Mouse (Mus musculus): ENCODE measurements at regions not wholly inside any gene's neighbourhood (a gene's known extent, or its start where the extent isn't known, plus 50 kb on each side); places are given as distances from the start of the nearest gene placed in this dataset.

DNA sequence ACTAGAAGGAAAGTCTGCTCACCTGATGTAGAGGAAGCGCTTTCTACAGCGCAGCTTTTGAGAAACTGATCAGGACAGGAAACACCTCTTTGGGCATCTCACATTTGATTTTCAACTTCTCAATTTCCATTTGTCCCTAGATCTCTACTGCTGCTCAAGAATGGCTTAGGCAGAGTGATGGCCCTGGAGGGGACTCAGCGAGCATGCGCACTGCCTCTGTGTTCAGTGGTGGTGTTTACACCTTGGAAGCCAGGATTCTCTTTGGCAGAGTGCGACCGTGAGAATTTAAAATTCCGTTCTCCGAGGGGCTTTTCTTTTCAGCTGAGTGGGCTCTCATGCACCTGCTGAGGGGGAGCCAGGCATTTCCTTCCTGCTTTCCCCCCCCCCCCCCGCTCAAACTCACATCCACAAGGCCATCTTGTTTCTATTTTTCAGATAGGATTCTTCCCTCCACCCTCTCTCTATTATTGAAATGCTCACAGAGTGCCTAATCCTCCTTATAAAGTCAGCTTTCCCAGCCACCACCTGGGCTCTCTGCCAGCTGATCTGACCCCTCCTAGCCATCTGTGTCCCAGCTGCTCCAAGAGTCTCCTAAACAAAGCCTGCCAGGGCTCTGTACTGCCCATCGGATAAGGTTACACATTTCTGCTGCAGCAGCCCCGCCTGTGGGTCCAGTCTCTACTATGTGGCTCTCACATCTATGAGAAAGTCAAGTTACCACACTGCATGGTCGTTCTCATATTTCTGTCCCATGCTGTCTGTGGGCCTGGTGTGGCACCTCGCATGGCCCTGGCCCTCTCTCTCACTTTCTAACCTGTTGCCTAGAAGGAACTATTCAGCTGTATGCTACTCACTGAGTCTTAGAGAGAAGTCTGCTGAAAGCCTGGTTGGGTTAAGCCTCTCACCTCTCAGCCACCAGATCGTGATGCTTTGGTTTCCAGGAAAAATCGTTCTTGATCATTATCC, 252.2 kb downstream of the Ankrd50 start:
- no peak for ATAC-seq (replicated peaks; ENCODE audit: insufficient number of reproducible peaks, low FRiP score, low TSS enrichment, poor library complexity, severe bottlenecking)

DNA sequence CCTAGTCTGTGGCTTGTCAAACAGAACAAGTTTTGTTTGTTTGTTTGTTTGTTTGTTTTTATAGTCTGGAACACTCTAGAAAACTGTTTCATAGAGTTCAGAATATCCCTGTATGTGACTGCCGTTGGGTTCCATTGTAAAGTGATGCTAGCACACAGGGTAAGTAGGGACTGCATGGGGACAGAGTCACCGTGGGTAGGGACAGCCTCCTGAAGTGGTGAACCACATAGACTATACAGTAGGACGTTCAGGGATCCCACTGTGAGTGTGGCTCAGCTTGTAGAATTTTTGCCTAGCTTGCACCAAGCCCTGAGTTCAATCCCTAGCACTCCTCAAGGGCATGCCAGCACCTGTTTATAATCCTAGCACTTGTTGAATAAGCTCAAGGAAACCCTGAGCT, 253.1 kb downstream of the Ankrd50 start:
- ATAC-seq (replicated peaks; ENCODE audit: insufficient number of reproducible peaks, low FRiP score, low TSS enrichment, poor library complexity, severe bottlenecking): no peak

- no peak for ATAC-seq (replicated peaks; ENCODE audit: insufficient number of reproducible peaks, low FRiP score, low TSS enrichment, poor library complexity, severe bottlenecking)
Measured at GRCm38 (mm10) chr3:38230796-38231195, 253.8 kb downstream of the Ankrd50 start.

DNA sequence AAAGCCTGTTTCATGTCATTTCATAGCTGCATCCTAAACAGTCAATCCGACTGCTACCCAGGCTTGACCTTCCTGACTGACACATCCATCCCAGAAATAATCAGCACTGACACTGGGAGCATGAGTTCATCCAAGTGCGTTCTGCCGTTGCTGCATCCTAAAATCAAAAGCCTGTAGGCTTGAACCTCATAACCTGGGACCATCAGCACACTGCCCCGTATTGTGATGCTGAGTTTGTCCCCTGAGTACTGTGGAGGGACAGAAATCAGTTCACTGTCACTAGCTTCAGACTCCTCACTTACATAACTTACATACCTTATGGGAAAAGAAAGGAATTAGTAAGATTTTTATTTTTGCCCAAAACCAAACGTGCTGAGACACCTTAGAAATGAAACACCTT, 255.0 kb downstream of the Ankrd50 start:
- no peak for ATAC-seq (replicated peaks; ENCODE audit: insufficient number of reproducible peaks, low FRiP score, low TSS enrichment, poor library complexity, severe bottlenecking)

- no peak for ATAC-seq (replicated peaks; ENCODE audit: insufficient number of reproducible peaks, low FRiP score, low TSS enrichment, poor library complexity, severe bottlenecking)
Measured at GRCm38 (mm10) chr3:38229051-38229450, 255.6 kb downstream of the Ankrd50 start.

DNA sequence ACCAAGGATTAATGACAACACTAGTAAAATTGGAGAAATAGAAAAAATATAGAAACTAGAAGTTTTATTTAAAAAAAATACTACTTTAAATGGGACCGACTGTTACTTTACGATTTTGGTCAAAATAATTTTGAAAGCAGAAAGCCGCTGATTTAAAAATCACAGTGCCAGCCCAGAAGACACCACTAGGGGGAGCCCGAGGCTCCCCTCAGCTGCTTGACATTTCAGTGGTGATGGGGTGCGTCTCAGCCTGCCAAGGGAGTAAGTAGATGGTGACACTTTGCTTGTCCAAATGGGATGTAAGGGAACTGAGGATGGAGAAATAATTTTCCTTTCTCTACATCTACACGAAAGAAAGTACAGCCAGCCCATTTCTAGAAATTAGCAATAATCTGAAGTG, 257.0 kb downstream of the Ankrd50 start:
- ATAC-seq (replicated peaks; ENCODE audit: insufficient number of reproducible peaks, low FRiP score, low TSS enrichment, poor library complexity, severe bottlenecking): no peak

DNA sequence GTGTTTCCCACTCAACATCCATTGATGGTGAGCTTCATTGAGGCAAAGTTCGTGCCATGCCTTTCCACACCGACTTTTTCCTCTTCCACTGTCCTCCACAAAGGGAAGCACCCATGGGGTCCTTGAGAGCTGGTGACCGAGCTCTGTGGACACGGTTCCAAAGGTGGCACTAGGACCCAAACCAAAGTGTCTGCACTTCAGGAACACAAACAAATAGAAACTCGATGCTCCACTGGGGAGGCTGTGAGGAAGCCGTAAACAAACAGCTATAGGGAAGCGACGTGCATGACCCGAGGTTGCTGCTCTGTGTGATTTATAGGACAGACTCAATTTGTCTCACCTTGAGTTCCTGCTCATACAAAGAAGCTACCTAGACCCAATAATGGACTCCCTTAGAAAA, 257.5 kb downstream of the Ankrd50 start:
- ATAC-seq (replicated peaks; ENCODE audit: insufficient number of reproducible peaks, low FRiP score, low TSS enrichment, poor library complexity, severe bottlenecking): no peak

- 0 out of 2 replicates have a peak, but pooled peaks have one; percentile 36 for ATAC-seq (replicated peaks; ENCODE audit: insufficient number of reproducible peaks, low FRiP score, low TSS enrichment, poor library complexity, severe bottlenecking)
Measured at GRCm38 (mm10) chr3:38226147-38226546, 258.5 kb downstream of the Ankrd50 start.

DNA sequence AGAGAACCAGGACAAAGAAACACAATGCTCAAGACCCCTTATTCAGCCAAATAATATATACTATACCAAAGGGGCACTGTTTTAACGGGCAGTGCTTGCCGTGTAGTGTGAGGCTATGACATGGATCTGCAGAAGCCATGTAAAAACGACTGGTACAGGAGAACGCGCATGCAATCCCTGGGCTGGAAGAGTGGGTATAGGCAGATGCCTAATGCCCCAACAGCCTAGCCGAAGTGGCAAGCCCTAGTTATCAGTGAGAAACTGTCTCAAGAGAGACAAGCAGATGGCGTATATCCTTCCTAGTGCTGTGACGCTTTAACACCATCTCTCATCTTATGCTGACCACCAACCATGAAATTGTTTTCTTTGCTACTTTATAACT, 262.8 kb downstream of the Ankrd50 start:
- no peak for ATAC-seq (replicated peaks; ENCODE audit: insufficient number of reproducible peaks, low FRiP score, low TSS enrichment, poor library complexity, severe bottlenecking)

DNA sequence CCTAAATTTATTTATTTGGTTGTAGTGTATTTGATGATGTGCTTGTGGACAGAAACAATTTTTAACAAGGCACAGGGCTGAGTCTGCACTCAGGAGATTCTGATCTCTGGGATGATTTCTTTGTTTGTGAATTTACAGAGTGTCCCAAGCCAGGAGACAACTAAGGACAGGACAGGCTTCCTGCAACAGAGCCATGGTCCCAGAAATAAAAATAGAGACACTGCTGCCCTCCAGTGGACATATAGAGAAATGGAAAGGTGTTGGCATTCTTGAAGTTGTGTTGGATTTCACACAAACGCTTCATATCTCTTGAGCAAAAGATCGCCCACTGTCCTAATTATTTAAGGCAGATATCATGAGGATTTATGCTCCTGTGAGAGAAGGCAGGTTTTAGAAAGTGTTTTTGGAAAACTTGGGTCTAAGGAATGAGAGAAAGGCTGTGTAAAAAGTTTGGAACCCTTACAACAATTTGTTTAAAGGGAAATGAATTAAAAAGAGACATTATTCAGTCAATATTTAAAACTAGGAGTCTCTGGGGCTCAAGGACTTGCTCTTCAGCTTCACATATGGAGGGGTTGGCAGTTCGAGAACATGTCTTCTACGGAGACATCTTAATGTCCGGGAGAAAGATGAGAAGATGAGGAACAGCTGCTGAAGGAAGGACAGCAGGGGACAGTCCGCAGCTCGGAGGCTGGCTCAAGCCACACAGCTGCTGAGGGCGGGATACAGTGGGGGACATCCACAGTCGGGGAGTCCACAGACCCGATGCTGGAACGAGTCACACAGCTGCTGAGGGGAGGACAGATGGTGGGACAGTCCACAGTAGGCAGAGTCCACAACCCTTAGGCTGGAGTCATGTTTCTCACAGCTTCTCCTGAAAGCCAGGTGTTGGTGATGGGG, 263.5 kb downstream of the Ankrd50 start:
- ATAC-seq (replicated peaks; ENCODE audit: insufficient number of reproducible peaks, low FRiP score, low TSS enrichment, poor library complexity, severe bottlenecking): peak; percentile 53; the same call in 1 of the 2 replicates

DNA sequence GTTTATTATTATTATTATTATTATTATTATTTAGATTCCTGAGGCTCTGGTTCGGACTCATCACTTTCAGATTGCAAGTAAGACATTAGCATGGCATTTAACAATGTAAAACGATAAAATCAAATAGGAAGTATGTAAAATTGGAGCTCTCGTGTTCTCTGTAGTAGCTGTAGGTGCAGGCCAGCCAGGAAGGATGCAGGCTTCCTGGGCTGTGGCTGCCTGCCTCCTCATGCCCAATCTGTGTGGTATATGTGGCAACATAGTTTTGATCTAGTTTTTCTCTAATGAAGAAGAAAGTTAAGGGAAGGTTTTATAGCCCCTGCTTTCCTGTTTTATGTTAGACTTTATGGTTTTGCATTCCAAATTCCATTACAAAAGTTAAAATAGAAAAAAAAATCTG, 275.6 kb downstream of the Ankrd50 start:
- no peak for ATAC-seq (replicated peaks; ENCODE audit: insufficient number of reproducible peaks, low FRiP score, low TSS enrichment, poor library complexity, severe bottlenecking)

DNA sequence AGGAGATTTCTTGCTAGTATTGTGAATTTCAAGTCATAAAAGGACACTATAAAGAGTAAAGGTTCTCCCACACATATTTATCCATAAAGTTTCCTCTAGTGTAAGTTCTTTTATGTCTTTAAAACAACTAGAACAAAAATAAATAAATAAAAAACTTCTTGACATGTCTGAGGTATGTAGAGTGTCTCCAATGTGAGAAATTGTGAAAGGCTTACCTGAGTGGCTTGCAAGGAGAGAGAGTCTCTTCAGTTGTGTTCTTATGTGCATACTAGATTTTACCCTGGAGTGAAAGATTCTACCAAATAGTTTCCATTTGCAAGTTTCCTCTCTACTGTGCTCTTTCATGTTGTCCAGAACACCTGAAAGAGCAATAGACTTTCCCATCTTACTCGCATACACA, 276.8 kb downstream of the Ankrd50 start:
- no peak for ATAC-seq (replicated peaks; ENCODE audit: insufficient number of reproducible peaks, low FRiP score, low TSS enrichment, poor library complexity, severe bottlenecking)

- ATAC-seq (replicated peaks; ENCODE audit: insufficient number of reproducible peaks, low FRiP score, low TSS enrichment, poor library complexity, severe bottlenecking): peak; percentile 86
Measured at GRCm38 (mm10) chr3:38201861-38202656, 282.6 kb downstream of the Ankrd50 start.

- ATAC-seq (replicated peaks; ENCODE audit: insufficient number of reproducible peaks, low FRiP score, low TSS enrichment, poor library complexity, severe bottlenecking): no peak
Measured at GRCm38 (mm10) chr3:38194001-38194400, 290.6 kb downstream of the Ankrd50 start.

DNA sequence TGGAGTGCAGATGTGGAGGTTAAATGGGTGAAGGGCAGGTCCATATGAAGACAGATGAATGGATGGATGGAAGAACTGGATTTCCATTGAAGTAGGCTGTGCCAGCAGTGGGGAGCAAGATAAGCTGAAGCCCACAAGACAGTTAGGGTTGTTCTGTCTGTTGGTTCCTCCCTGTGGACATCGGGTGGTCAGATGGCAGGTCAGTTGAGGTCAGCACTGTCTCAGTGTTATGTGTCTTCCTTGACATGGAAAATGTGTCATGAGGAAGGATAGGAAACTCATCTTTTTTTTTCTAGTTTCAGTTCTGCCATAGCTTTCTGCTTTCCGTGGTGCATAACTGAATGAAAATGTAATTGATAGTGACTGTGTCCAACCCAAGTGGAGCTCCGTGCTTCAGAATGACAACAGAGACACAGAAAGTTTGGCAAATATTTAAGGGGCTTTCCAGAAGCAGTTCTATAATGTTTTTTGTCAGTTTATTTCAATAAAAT, 297.2 kb downstream of the Ankrd50 start:
- ATAC-seq (replicated peaks; ENCODE audit: insufficient number of reproducible peaks, low FRiP score, low TSS enrichment, poor library complexity, severe bottlenecking): no peak

- ATAC-seq (replicated peaks; ENCODE audit: insufficient number of reproducible peaks, low FRiP score, low TSS enrichment, poor library complexity, severe bottlenecking): no peak
Measured at GRCm38 (mm10) chr3:38186503-38186902, 298.1 kb downstream of the Ankrd50 start.

DNA sequence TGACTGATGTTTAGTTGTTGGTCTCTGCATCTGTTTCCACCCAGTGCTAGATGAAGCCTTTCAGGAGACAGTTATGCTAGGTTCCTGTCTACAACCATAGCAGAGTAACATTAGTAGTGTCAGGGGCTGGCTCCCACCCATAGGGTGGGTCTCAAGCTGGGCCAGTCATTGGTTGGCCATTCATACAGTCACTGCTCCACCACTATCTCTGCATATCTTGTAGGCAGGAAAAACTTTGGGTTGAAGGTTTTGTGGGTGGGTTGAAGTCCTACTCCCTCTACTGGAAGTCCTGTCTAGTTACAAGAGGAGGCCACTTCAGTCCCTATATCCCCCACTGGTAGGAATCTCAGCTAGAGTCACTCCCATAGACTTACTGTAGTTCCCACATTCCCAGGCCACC, 306.3 kb downstream of the Ankrd50 start:
- ATAC-seq (replicated peaks; ENCODE audit: insufficient number of reproducible peaks, low FRiP score, low TSS enrichment, poor library complexity, severe bottlenecking): no peak

- ATAC-seq (replicated peaks; ENCODE audit: insufficient number of reproducible peaks, low FRiP score, low TSS enrichment, poor library complexity, severe bottlenecking): no peak
Measured at GRCm38 (mm10) chr3:38175946-38176345, 308.7 kb downstream of the Ankrd50 start.

All from monocyte, adult 5-6 weeks (primary cell).